Mouse (Mus musculus): Measurements from ENCODE around the gene 1110008P14Rik.

- TF ChIP-seq CTCF (IDR thresholded peaks at IDR 0.05; ENCODE audit: extremely low read depth, insufficient read length, insufficient replicate concordance, low read depth, low read length), result no peak
- TF ChIP-seq POLR2A (IDR thresholded peaks at IDR 0.05; ENCODE audit: low read depth, low read length), result no peak
Measured at GRCm38 (mm10) chr2:32430701-32431676, 49.3 kb upstream of the 1110008P14Rik start.
